Mouse (Mus musculus): ENCODE data around the gene Cfb.

DNA sequence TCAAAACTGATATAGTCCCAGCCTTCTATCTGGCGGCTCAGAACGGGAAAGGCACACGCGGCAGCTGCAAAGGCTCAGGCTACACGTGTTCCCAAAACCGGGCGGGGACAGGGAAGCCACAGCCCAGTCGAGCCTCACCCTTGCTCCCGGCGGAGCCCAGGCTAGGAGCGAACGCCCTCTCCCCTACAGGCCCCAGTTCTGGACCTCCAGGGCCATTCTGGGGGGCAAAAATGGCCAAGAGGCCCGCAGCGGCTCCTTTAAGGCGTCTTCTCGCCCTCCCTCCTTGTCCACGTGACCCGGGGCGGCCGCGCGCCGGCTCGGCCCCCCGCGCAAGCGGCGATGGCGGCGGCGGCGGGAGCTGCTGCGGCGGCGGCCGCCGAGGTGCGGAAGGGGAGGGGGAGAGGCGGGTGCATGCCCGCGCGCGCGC is 35.9 kb upstream of the Cfb start, which contains the start of the genes C2 and Ehmt2:
- no peak for TF ChIP-seq CTCF (IDR thresholded peaks at IDR 0.05; ENCODE audit: insufficient read depth, low read length)
- TF ChIP-seq POLR2A (IDR thresholded peaks at IDR 0.05; ENCODE audit: borderline replicate concordance, extremely low read depth, low read depth, low read length) = peak; percentile 64; the same call in 1 of the 2 replicates

Data from lung, adult 2 months (tissue).